Mouse (Mus musculus) layer of hippocampus, postnatal 10 days (tissue): Measurements from ENCODE around the gene Eps8l1. TPM values are rescaled to one million over a fixed set of nuclear protein-coding genes. Genes with fewer than 3 reads are reported as not detected.

Experiments
- microRNA-seq, 2 experiments: library from miRNA; unstranded; fragments of <30 nt; microRNA quantifications; one replicate each; pipeline ENCODE4 v1.2.0; 2021
- total RNA-seq, 2 experiments: library from RNA; stranded (reverse); gene quantifications; 2 replicates each; pipeline ENCODE4 v1.2.3; 2021

The Eps8l1 gene
- total RNA-seq, 2 experiments from 2014 or later = 3.2 to 4.9 TPM

Small RNAs within 50 kb of the gene (microRNA-seq; reads per million reads assigned to microRNA genes)
- 0 reads per million in 2 experiments for gene Gm24605

Other genes starting within 250 kb of the Eps8l1 start
- not detected for gene Lilra5, start 222.9 kb upstream of the Eps8l1 start, total RNA-seq
- gene Ncr1, start 123.0 kb upstream of the Eps8l1 start, total RNA-seq = not detected
- under 1 TPM in 1 of 2 experiments, not detected in 1; 0.07 TPM for gene Gp6, start 62.9 kb upstream of the Eps8l1 start, total RNA-seq
- gene Rdh13, start 15.0 kb upstream of the Eps8l1 start, total RNA-seq = 10 to 100 TPM; 33.6 to 40.1 TPM
- gene Ppp1r12c, start 41.0 kb downstream of the Eps8l1 start, total RNA-seq = 100 to 1,000 TPM; 114 to 125 TPM
- gene Tnnt1, start 55.7 kb downstream of the Eps8l1 start, total RNA-seq = 1 to 10 TPM; 2.0 to 2.9 TPM
- gene Tnni3, start 63.6 kb downstream of the Eps8l1 start, total RNA-seq = 1 to 10 TPM in 1 of 2 experiments, under 1 TPM in 1; 0.94 to 2.0 TPM
- 1 to 10 TPM; 1.2 to 1.4 TPM for gene Dnaaf3, start 71.8 kb downstream of the Eps8l1 start, total RNA-seq
- 100 to 1,000 TPM; 203 to 205 TPM for gene Syt5, start 86.9 kb downstream of the Eps8l1 start, total RNA-seq
- 1 to 10 TPM; 1.1 TPM for gene Ptprh, start 143.4 kb downstream of the Eps8l1 start, total RNA-seq
- gene Tmem86b, start 170.7 kb downstream of the Eps8l1 start, total RNA-seq = 10 to 100 TPM; 13.9 to 18.5 TPM
- 100 to 1,000 TPM; 112 to 121 TPM for gene Ppp6r1, start 198.3 kb downstream of the Eps8l1 start, total RNA-seq
- 10 to 100 TPM; 93.2 to 97.2 TPM for gene Hspbp1, start 224.4 kb downstream of the Eps8l1 start, total RNA-seq
- gene Brsk1, start 229.9 kb downstream of the Eps8l1 start, total RNA-seq = 100 to 1,000 TPM; 280 to 313 TPM